Mouse (Mus musculus) intestine, embryonic 14.5 days (tissue): ENCODE measurements at regions not wholly inside any gene's neighbourhood (a gene's known extent, or its start where the extent isn't known, plus 50 kb on each side); places are given as distances from the start of the nearest gene placed in this dataset.

Source experiments
- ATAC-seq: fragments of 200-750 bp; cut with Nextera tagmentation; replicated peaks from 2 replicates; pipeline ENCODE4 v1.8.0; 2017; ENCODE audit warnings: low read depth, moderate number of reproducible peaks, moderate TSS enrichment, moderate library complexity; ENCODE audit not compliant: low FRiP score, low TSS enrichment
- DNase-seq: peaks from one replicate; pipeline ENCODE4 v3.0.0-alpha.2; 2018; ENCODE audit warnings: low spot score
- H3K27ac ChIP-seq: fragments of 300-500 bp; sonication (generic); 2 replicates; pipeline ENCODE4 v1.5.1; 2014; ENCODE audit warnings: low read depth, mild to moderate bottlenecking, control low read depth
- H3K27me3 ChIP-seq: fragments of 300-500 bp; sonication (generic); replicated peaks from 2 replicates; pipeline ENCODE4 v1.6.1; 2014; ENCODE audit warnings: low read length, control low read depth; ENCODE audit not compliant: control insufficient read depth, insufficient read depth
- H3K36me3 ChIP-seq: fragments of 300-500 bp; sonication (generic); 2 replicates; pipeline ENCODE4 v1.6.1; 2014; ENCODE audit warnings: low read length, control low read depth; ENCODE audit not compliant: control insufficient read depth, insufficient read depth
- H3K4me1 ChIP-seq: fragments of 300-500 bp; sonication (generic); replicated peaks from 2 replicates; pipeline ENCODE4 v1.6.1; 2014; ENCODE audit warnings: low read length, control low read depth, mixed read lengths; ENCODE audit not compliant: control insufficient read depth, insufficient read depth
- H3K4me2 ChIP-seq: fragments of 300-500 bp; sonication (generic); 2 replicates; pipeline ENCODE4 v1.6.1; 2014; ENCODE audit warnings: low read length
- H3K4me3 ChIP-seq: fragments of 300-500 bp; sonication (generic); 2 replicates; pipeline ENCODE4 v1.5.1; 2014; ENCODE audit warnings: low read depth, low read length, control low read depth, mixed read lengths
- H3K9ac ChIP-seq: fragments of 300-500 bp; sonication (generic); 2 replicates; pipeline ENCODE4 v1.6.1; 2014; ENCODE audit warnings: mild to moderate bottlenecking, low read length
- H3K9me3 ChIP-seq: fragments of 300-500 bp; sonication (generic); 2 replicates; pipeline ENCODE4 v1.6.1; 2016; ENCODE audit warnings: low read length, control low read depth; ENCODE audit not compliant: control insufficient read depth
- WGBS: fragments of 180-500 bp; shearing (Covaris S2); extraction: QIAGEN DNeasy Blood & Tissue Kit; methylation state at CpG from one replicate; pipeline ENCODE4 v1.1.7; 2014; 5-methylcytosine and 5-hydroxymethylcytosine counted together

DNA sequence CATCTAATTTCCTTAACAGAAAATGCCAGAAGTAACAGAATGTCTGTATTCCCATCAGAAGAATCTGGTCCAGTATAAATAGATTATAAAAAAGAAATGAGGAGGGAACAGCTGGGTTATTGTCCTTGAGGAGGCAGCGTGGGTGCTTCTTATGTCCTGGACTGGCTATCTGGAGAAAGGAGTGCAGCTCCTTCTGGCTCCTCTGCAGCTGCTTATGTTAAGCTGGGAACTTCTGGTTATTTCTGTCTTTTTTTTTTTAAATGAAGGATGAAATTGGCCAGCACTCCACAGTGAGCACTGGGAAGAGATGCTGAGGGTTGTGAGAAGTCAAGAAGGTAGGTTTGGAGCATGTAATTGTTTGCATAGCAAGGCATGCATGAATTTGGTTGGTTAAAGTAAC lies 441.5 kb downstream of the Ebf1 start:
- H3K4me1 ChIP-seq = no peaks in the 10 kb centered on the region
- H3K27ac ChIP-seq = no peak overlapping the region
- no peak overlapping the region for H3K4me2 ChIP-seq
- DNase-seq (no peak), ATAC-seq (no peak)
- 78% methylated on average over 1 of the region's 1 CpGs for WGBS
- no peak overlapping the region for H3K9ac ChIP-seq
- H3K27me3 ChIP-seq = no peaks in the 10 kb centered on the region
- H3K4me3 ChIP-seq = no peak overlapping the region
- no peaks in the 10 kb centered on the region for H3K36me3 ChIP-seq
- no peaks in the 10 kb centered on the region for H3K9me3 ChIP-seq

DNA sequence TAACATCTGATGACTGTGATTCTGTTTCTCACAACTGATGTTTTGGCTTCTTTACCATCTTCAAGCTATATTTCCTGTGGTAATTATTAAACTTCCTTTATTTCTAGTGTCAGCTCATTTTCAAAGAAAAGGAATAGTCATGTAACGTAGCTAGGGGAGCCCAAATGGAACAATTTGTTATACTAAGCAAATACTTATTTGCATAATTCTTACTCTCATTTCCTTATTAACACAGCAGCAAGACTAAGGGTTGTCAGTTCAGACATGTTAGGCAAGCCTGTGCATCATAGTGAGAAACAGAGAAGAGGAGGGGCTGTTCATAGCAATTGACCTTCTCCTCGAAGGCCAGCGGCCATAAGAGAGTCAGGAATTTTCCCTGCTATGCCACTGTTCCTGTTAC lies 449.5 kb downstream of the Ebf1 start:
- Histone ChIP-seq H3K4me3 (no peak overlapping the region), H3K4me2 (no peak overlapping the region), H3K36me3 (no peaks in the 10 kb centered on the region), H3K4me1 (no peaks in the 10 kb centered on the region), H3K27ac (no peak overlapping the region), H3K9me3 (no peaks in the 10 kb centered on the region), H3K9ac (no peak overlapping the region), H3K27me3 (no peaks in the 10 kb centered on the region)
- 81% methylated on average over 3 of the region's 3 CpGs for WGBS
- ATAC-seq (no peak), DNase-seq (no peak)

- Histone ChIP-seq H3K4me2 (no peak overlapping the region), H3K27ac (no peak overlapping the region), H3K4me3 (no peak overlapping the region), H3K4me1 (no peaks in the 10 kb centered on the region), H3K36me3 (no peaks in the 10 kb centered on the region), H3K9me3 (no peaks in the 10 kb centered on the region), H3K27me3 (no peaks in the 10 kb centered on the region), H3K9ac (no peak overlapping the region)
- ATAC-seq (no peak), DNase-seq (no peak)
- WGBS = 84% methylated on average over 1 of the region's 1 CpGs
These were observed 453.2 kb downstream of the Ebf1 start for GRCm38 (mm10) chr11:45070280-45070679.

DNA sequence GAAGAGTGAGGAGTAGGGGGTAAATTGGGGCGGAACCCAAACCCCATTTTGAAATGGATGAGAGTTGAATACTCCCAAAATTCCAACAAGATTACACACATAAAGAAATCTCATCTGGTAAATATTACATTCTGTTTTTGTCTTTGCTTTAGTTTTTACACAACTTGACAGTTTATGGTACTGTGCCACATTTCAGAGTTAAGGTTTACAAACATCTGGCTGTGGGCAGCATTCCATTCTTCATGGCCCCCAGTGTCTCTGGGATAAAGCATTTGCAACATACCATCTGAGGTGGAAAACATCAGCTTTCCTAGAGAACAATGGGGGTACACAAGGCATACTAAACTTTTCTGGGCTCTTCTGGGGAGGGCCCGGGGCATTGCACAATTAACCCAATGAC lies 454.1 kb downstream of the Ebf1 start:
- Histone ChIP-seq H3K9me3 (no peaks in the 10 kb centered on the region), H3K4me2 (no peak overlapping the region), H3K9ac (no peak overlapping the region), H3K27ac (no peak overlapping the region), H3K4me1 (no peaks in the 10 kb centered on the region), H3K4me3 (no peak overlapping the region), H3K36me3 (no peaks in the 10 kb centered on the region), H3K27me3 (no peaks in the 10 kb centered on the region)
- no peak for DNase-seq
- WGBS = 94% methylated on average over 2 of the region's 2 CpGs
- ATAC-seq = no peak

DNA sequence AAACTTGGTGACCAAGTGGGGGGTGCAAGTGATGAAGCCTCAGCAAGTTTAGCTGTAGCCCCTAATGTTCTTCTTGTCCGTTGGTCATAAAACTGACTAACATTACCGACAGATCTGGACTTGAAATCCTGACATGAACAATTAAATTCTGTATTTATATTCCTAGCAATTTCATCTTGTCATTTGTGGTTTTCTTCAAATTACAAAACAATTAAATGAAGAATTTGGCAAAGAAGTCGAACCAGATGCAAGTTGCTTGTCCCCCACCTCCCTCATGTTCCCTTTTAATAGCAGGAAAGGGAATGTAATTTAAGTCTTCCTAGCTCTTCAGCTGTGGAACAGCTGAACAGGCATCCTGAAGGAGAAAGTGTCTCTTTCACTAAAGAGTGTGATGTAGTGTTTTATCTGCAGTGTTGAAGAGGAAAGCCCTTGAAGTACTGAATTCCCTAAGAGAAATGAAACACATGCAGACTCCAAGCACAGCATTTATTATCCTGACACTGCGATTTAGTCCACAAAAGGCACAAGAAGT lies 467.5 kb downstream of the Ebf1 start:
- no peaks in the 10 kb centered on the region for H3K9me3 ChIP-seq
- H3K27me3 ChIP-seq = no peaks in the 10 kb centered on the region
- no peak overlapping the region for H3K27ac ChIP-seq
- 74% methylated on average over 4 of the region's 4 CpGs for WGBS
- no peak overlapping the region for H3K4me2 ChIP-seq
- no peak for ATAC-seq
- H3K36me3 ChIP-seq = no peaks in the 10 kb centered on the region
- no peak overlapping the region for H3K4me3 ChIP-seq
- DNase-seq = no peak
- H3K9ac ChIP-seq = no peak overlapping the region
- no peaks in the 10 kb centered on the region for H3K4me1 ChIP-seq

GRCm38 (mm10) chr11:45085145-45085544 lies 468.0 kb downstream of the Ebf1 start:
- H3K36me3 ChIP-seq = no peaks in the 10 kb centered on the region
- no peak for DNase-seq
- no peaks in the 10 kb centered on the region for H3K27me3 ChIP-seq
- H3K9me3 ChIP-seq = no peaks in the 10 kb centered on the region
- H3K4me3 ChIP-seq = no peak overlapping the region
- H3K4me1 ChIP-seq = no peaks in the 10 kb centered on the region
- H3K4me2 ChIP-seq = no peak overlapping the region
- H3K27ac ChIP-seq = no peak overlapping the region
- ATAC-seq = no peak
- H3K9ac ChIP-seq = no peak overlapping the region

DNA sequence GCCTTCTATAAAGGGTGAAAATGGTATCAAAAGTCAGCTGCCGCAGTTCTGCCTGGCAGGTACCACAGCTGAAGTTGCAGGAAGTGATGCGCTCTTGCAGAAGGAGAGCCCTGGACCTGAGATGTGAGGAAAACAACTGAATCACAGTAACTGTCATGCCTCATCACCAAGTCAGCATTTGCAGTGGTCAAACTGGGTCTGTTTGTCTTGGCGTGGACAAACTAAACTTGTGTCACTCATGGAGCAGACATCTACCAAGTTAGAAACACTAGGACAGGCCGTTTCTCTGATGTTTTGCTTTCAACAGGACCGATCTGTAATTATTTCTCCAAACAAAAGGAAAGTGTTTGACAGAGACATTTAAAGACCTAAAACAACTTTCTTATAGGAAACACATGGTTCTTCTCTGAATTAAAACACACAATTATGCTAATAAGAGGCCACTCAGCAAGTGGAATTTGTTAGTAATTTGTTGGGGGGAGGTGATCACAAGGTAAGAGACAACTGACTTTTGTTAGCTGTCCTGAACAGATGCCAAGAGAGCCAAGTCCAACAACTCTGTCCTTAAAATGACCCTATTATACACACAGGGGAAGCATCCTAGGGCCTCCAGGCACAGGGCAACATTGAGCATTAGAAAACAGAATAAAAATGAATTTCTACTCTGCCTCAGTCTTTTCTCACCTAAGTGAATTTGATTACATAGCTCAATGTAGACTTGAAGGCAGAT lies 470.2 kb downstream of the Ebf1 start:
- no peak for DNase-seq
- Histone ChIP-seq H3K27ac (no peak overlapping the region), H3K9ac (no peak overlapping the region), H3K4me2 (no peak overlapping the region), H3K36me3 (no peaks in the 10 kb centered on the region), H3K27me3 (no peaks in the 10 kb centered on the region), H3K4me1 (no peaks in the 10 kb centered on the region), H3K4me3 (no peak overlapping the region), H3K9me3 (no peaks in the 10 kb centered on the region)
- no peak for ATAC-seq
- 57% methylated on average over 5 of the region's 5 CpGs for WGBS

DNA sequence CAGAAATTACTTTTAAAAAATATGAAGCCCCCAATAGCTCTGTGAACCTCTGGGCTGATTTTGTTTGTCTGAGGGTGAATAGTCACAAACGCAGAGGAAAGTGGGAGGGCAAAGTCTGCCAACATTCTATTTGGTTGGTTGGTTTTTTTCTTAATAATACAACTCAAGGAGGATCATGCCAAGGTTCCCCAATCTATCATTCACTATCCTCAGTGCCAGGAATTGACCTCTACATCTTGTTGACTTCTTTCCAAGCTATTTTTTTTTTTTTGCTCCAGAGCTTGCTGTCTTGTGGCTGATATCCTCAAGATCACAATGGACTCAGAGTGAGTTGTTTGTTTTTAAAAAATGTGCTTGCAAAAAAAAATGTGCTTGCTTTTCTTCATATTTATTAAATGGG lies 471.2 kb downstream of the Ebf1 start:
- WGBS = 88% methylated on average over 1 of the region's 1 CpGs
- no peak overlapping the region for H3K9ac ChIP-seq
- H3K36me3 ChIP-seq = no peaks in the 10 kb centered on the region

GRCm38 (mm10) chr11:45089561-45089960 lies 472.4 kb downstream of the Ebf1 start:
- H3K4me1 ChIP-seq = no peaks in the 10 kb centered on the region
- H3K4me3 ChIP-seq = no peak overlapping the region
- 70% methylated on average over 3 of the region's 3 CpGs for WGBS
- H3K36me3 ChIP-seq = no peaks in the 10 kb centered on the region
- H3K27me3 ChIP-seq = no peaks in the 10 kb centered on the region
- DNase-seq (no peak), ATAC-seq (no peak)
- no peaks in the 10 kb centered on the region for H3K9me3 ChIP-seq
- H3K27ac ChIP-seq = no peak overlapping the region
- no peak overlapping the region for H3K4me2 ChIP-seq
- H3K9ac ChIP-seq = no peak overlapping the region

More for the DNA sequence above, 471.2 kb downstream of the Ebf1 start:
- Histone ChIP-seq H3K4me2 (no peak overlapping the region), H3K4me1 (no peaks in the 10 kb centered on the region), H3K27ac (no peak overlapping the region), H3K27me3 (no peaks in the 10 kb centered on the region), H3K9me3 (no peaks in the 10 kb centered on the region), H3K4me3 (no peak overlapping the region)
- ATAC-seq (no peak), DNase-seq (no peak)
